Mouse (Mus musculus): ENCODE measurements at regions not wholly inside any gene's neighbourhood (a gene's known extent, or its start where the extent isn't known, plus 50 kb on each side); places are given as distances from the start of the nearest gene placed in this dataset.

DNA sequence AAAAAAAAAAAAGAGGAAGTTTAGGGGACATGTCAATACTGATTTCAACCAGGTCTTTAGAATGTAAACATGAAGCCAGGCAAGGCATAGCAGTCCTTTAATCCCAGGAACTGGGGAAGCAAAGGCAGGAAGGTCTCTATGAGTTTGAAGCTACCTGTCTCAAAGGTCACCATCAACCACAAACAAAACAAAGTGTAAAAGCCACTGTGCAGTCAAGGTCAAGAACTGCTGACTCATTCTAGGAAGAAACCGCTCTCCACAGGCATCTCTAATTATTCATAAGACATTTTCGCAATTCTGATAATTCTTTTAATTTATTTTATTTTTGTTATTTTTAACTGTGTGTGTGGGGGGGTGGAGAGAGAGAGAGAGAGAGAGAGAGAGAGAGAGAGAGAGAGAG lies 364.0 kb downstream of the Cntnap4 start:
- ATAC-seq (ENCODE audit: low FRiP score, low read depth), result no peak
- Histone ChIP-seq H3K27ac (replicated peaks) (no peak overlapping the region), H3K9ac (no peak overlapping the region), H3K4me3 (no peak overlapping the region), H3K27me3 (no peaks in the 10 kb centered on the region), H3K36me3 (no peaks in the 10 kb centered on the region), H3K9me3 (no peaks in the 10 kb centered on the region), H3K4me2 (no peak overlapping the region), H3K4me1 (replicated peaks) (no peaks in the 10 kb centered on the region)
- WGBS, result 94% methylated on average over 2 of the region's 2 CpGs

DNA sequence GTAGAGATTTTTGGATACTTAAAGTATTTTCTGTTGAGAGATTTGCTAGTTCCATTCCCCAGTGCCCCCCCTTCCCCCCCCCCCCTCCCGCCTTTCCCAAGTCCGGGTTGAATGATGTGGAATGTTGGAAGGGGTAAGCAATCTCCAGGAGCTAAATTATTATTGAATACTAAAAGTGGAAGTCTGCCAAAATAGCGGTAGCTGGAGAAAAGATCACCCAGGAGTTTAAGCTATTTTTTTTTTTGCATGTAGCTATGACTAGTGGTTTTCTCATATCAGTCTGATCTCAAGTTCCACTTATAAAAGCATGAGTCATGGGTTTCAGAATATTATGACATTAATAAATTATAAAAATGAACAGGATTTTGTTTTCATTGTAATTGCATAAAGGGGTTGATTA lies 365.6 kb downstream of the Cntnap4 start:
- 56% methylated on average over 3 of the region's 3 CpGs for WGBS
- H3K9me3 ChIP-seq, result no peaks in the 10 kb centered on the region
- H3K9ac ChIP-seq, result no peak overlapping the region
- H3K36me3 ChIP-seq, result no peaks in the 10 kb centered on the region
- H3K4me3 ChIP-seq, result no peak overlapping the region
- no peaks in the 10 kb centered on the region for H3K27me3 ChIP-seq
- ATAC-seq (ENCODE audit: low FRiP score, low read depth), result no peak
- H3K27ac ChIP-seq (replicated peaks), result no peak overlapping the region
- no peaks in the 10 kb centered on the region for H3K4me1 ChIP-seq (replicated peaks)
- no peak overlapping the region for H3K4me2 ChIP-seq

DNA sequence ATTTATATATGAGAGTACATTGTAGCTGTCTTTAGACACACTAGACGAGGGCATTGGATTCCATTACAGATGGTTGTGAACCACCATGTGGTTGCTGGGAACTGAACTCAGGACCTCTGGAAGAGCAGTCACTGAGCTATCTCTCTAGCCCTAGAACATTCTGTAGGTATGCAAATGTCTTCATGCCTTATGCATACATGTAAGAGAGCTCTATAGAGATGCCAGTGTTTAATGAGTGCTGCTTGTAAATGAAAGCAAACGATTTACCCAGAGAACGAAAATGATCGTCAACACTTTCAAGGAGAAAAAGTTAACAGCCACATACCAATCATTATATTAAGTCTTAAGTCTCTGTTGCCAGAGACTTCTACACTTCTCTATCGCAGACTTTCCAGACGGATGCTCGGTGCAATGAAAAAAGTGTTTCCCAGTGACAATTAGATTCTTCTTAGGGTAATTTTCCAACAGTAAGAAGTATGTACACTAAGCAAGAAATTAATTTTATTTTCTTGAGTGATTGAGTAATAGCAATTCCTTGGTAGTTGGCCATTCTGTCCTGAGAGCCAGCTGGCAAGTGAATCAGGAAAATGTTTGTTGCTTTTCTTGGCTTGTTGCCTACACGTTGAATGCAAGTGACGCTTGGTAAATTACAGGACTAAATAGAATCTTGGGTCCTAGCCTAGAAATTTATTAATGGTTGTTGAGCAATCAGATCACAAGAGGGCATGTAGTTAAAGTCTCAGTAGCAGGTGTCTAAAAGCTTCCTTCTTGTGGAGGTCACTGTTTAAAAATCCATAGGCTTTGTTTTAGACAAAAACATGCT lies 366.3 kb downstream of the Cntnap4 start:
- 64% methylated on average over 9 of the region's 9 CpGs for WGBS
- Histone ChIP-seq H3K4me3 (no peak overlapping the region), H3K9me3 (no peaks in the 10 kb centered on the region), H3K27me3 (no peaks in the 10 kb centered on the region), H3K9ac (no peak overlapping the region), H3K27ac (replicated peaks) (0 out of 2 replicates have a peak overlapping the region, but pooled peaks have one; percentile 20), H3K4me2 (no peak overlapping the region), H3K36me3 (no peaks in the 10 kb centered on the region), H3K4me1 (replicated peaks) (no peaks in the 10 kb centered on the region)
- ATAC-seq (ENCODE audit: low FRiP score, low read depth), result no peak

- Histone ChIP-seq H3K4me3 (no peak overlapping the region), H3K9ac (no peak overlapping the region), H3K36me3 (no peaks in the 10 kb centered on the region), H3K27ac (replicated peaks) (no peak overlapping the region), H3K4me2 (no peak overlapping the region), H3K27me3 (no peaks in the 10 kb centered on the region), H3K4me1 (replicated peaks) (no peaks in the 10 kb centered on the region), H3K9me3 (no peaks in the 10 kb centered on the region)
- ATAC-seq (ENCODE audit: low FRiP score, low read depth), result no peak
- 4% methylated on average over 6 of the region's 6 CpGs for WGBS
These were observed 402.6 kb downstream of the Cntnap4 start for GRCm38 (mm10) chr8:112972418-112972817.

- Histone ChIP-seq H3K36me3 (no peaks in the 10 kb centered on the region), H3K4me1 (replicated peaks) (no peaks in the 10 kb centered on the region), H3K27me3 (no peaks in the 10 kb centered on the region), H3K9me3 (no peaks in the 10 kb centered on the region), H3K27ac (replicated peaks) (no peak overlapping the region), H3K9ac (no peak overlapping the region), H3K4me3 (no peak overlapping the region), H3K4me2 (no peak overlapping the region)
- ATAC-seq (ENCODE audit: low FRiP score, low read depth), result no peak
- 77% methylated on average over 2 of the region's 2 CpGs for WGBS
These were observed 405.9 kb downstream of the Cntnap4 start for GRCm38 (mm10) chr8:112975734-112976133.

GRCm38 (mm10) chr8:112976312-112976711 lies 406.5 kb downstream of the Cntnap4 start:
- Histone ChIP-seq H3K9ac (no peak overlapping the region), H3K27me3 (no peaks in the 10 kb centered on the region), H3K9me3 (no peaks in the 10 kb centered on the region), H3K36me3 (no peaks in the 10 kb centered on the region), H3K4me3 (no peak overlapping the region), H3K4me1 (replicated peaks) (no peaks in the 10 kb centered on the region), H3K4me2 (no peak overlapping the region), H3K27ac (replicated peaks) (no peak overlapping the region)
- WGBS, result 94% methylated on average over 2 of the region's 2 CpGs
- no peak for ATAC-seq (ENCODE audit: low FRiP score, low read depth)

DNA sequence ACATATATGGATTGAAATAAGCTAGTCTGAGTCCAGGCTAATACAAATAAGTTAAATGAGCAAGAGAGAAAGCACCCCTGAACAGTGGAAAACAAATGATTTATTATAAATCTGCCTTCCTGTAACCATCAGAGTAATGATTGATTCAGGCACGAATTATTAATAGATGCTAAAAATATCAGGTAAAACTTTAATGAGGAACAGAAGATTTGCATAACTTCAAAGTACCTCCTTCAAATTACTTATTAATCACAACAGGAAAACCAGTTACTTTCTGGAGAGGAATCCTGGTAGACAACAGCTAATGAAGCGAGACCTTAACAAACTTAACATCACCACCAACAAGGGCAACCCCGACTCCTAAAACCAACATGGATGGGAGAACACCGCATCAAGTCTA lies 423.9 kb downstream of the Cntnap4 start:
- Histone ChIP-seq H3K27ac (replicated peaks) (no peak overlapping the region), H3K4me3 (no peak overlapping the region), H3K4me1 (replicated peaks) (no peaks in the 10 kb centered on the region), H3K4me2 (no peak overlapping the region), H3K9me3 (no peaks in the 10 kb centered on the region), H3K9ac (no peak overlapping the region), H3K27me3 (no peaks in the 10 kb centered on the region), H3K36me3 (no peaks in the 10 kb centered on the region)
- no peak for ATAC-seq (ENCODE audit: low FRiP score, low read depth)
- 90% methylated on average over 4 of the region's 4 CpGs for WGBS

DNA sequence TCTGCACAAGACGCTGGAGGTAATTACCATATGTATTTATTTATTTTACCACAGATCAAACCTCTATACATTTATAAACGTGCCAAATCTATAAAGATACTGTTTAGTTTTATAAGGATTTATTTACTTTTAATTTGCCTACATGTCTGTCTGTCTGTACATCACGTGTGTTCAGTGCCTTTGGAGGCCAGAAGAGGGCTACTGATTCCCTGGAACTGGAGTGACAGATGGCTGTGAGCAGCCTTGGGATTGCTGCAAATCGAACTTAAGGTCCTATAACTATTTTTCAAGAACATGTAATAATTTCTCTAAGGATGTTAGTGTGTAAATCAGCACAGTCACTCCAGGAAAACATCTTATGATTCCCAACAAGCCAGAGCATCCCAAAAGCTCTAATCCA lies 437.5 kb downstream of the Cntnap4 start:
- H3K36me3 ChIP-seq, result no peaks in the 10 kb centered on the region
- no peak overlapping the region for H3K9ac ChIP-seq
- no peaks in the 10 kb centered on the region for H3K4me1 ChIP-seq (replicated peaks)
- no peak overlapping the region for H3K4me2 ChIP-seq
- H3K27me3 ChIP-seq, result no peaks in the 10 kb centered on the region
- no peak overlapping the region for H3K4me3 ChIP-seq
- 76% methylated on average over 4 of the region's 4 CpGs for WGBS
- no peaks in the 10 kb centered on the region for H3K9me3 ChIP-seq
- no peak overlapping the region for H3K27ac ChIP-seq (replicated peaks)
- ATAC-seq (ENCODE audit: low FRiP score, low read depth), result no peak

DNA sequence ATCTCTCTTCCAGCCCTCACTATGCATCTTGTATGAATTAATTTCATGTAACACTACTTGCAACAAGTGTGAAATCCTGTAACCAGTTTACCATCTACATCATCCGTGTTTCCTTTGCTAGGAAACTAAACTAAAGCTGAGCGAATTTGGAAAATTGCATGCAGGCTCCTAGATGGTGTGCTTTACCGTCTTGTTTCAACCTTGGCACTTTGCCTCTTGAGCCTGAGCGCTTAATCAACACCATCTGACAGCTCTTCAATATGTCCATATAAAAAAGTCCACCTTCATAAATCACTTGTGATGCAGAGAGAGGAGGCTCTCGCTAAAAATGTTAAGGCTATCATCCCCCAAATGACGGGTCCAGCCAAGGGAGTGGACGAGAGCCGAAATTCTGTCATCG lies 459.0 kb downstream of the Cntnap4 start:
- Histone ChIP-seq H3K27me3 (no peaks in the 10 kb centered on the region), H3K4me1 (replicated peaks) (no peaks in the 10 kb centered on the region), H3K9ac (no peak overlapping the region), H3K4me2 (no peak overlapping the region), H3K9me3 (no peaks in the 10 kb centered on the region), H3K36me3 (no peaks in the 10 kb centered on the region), H3K4me3 (no peak overlapping the region), H3K27ac (replicated peaks) (no peak overlapping the region)
- no peak for ATAC-seq (ENCODE audit: low FRiP score, low read depth)
- WGBS, result 77% methylated on average over 9 of the region's 9 CpGs

DNA sequence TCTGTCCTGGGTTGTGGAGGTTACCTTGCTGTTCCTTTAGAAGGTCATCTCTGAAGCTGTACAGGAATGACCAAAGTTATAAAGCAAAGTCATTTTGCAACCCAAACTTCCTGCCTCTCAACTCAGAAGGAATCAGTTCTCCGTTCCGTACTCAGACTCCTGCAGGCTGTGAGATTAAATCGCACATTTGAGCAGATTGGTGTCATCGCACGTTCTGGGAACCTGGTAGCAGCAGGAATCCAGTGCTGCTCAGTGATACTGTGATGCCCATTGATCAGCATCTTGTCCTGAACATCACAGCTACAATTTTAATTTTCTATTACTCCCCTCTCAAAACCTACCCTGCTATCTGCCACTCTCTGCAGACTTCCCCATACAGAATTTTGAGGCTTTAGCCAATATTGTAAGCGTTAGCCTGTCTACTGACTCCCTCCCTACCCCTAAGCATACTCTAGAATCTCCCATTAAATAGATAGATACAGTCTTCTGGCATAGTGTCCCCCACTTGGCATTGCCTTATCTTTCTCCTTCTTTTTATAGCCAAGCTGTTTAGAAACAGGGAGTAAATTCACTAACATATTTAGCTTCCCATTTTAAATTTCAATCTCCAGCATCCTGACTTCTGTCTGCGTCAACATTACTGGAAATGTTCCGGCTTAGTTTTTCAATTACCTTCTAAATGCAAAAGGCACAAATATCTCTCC lies 482.1 kb downstream of the Cntnap4 start:
- H3K4me2 ChIP-seq, result no peak overlapping the region
- no peak overlapping the region for H3K27ac ChIP-seq (replicated peaks)
- no peak for ATAC-seq (ENCODE audit: low FRiP score, low read depth)
- H3K36me3 ChIP-seq, result no peaks in the 10 kb centered on the region
- H3K9me3 ChIP-seq, result no peaks in the 10 kb centered on the region
- H3K4me1 ChIP-seq (replicated peaks), result no peaks in the 10 kb centered on the region
- H3K27me3 ChIP-seq, result no peaks in the 10 kb centered on the region
- no peak overlapping the region for H3K9ac ChIP-seq
- no peak overlapping the region for H3K4me3 ChIP-seq
- WGBS, result 84% methylated on average over 8 of the region's 8 CpGs

GRCm38 (mm10) chr8:113065246-113066169 lies 495.7 kb downstream of the Cntnap4 start:
- Histone ChIP-seq H3K9me3 (no peaks in the 10 kb centered on the region), H3K9ac (no peak overlapping the region), H3K4me1 (replicated peaks) (no peaks in the 10 kb centered on the region), H3K27ac (replicated peaks) (no peak overlapping the region), H3K4me2 (no peak overlapping the region), H3K4me3 (no peak overlapping the region), H3K27me3 (no peaks in the 10 kb centered on the region), H3K36me3 (no peaks in the 10 kb centered on the region)
- ATAC-seq (ENCODE audit: low FRiP score, low read depth), result no peak
- 37% methylated on average over 2 of the region's 2 CpGs for WGBS

GRCm38 (mm10) chr8:113066170-113066708 lies 496.4 kb downstream of the Cntnap4 start:
- Histone ChIP-seq H3K4me1 (replicated peaks) (no peaks in the 10 kb centered on the region), H3K9ac (no peak overlapping the region), H3K4me2 (no peak overlapping the region), H3K36me3 (no peaks in the 10 kb centered on the region), H3K27ac (replicated peaks) (no peak overlapping the region), H3K27me3 (no peaks in the 10 kb centered on the region), H3K9me3 (no peaks in the 10 kb centered on the region), H3K4me3 (no peak overlapping the region)
- 61% methylated on average over 6 of the region's 6 CpGs for WGBS
- ATAC-seq (ENCODE audit: low FRiP score, low read depth), result no peak

Data from hindbrain, embryonic 15.5 days (tissue).